Mouse (Mus musculus): ENCODE measurements around the gene Nefh. TPM values are rescaled to one million over a fixed set of nuclear protein-coding genes. Genes with fewer than 3 reads are reported as not detected.
A peak's percentile ranks its signal among the peaks of the same experiment; 100 is the strongest.

The Nefh gene
- polyA plus RNA-seq, 2 experiments: 0.16 to 0.22 TPM

DNA sequence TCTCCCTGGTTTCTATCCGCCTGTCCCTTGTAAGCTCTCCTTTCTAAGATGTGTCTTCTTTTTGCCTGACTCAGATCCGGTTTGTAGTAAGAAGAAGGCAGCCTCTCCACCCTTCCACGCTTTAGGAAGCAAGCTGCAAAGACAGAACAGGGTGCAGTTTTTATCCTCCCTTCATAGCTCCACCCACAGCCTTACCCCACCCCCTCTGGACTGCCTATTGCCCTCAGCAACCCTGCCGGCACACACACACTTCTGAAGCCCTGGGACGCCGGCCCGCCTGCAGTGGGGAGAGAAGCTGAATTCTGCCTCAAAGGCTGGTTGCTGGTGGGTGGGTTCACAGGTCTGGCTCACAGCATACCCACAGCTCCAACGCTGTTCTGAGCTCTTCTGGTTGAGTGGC, 6.1 kb upstream of the Nefh start:
- no peak overlapping the region for H3K4me3 ChIP-seq (ENCODE audit: insufficient read depth in 1 of 2, low read depth in 2 of 2, low read length in 2 of 2)
- DNase-seq (ENCODE audit: low read depth in 3 of 3, low spot score in 3 of 3): no peak
- TF ChIP-seq EP300 (IDR thresholded peaks at IDR 0.05; ENCODE audit: low read depth) (no peak), CTCF (IDR thresholded peaks at IDR 0.05; ENCODE audit: low read depth) (no peak)
- H3K4me2 ChIP-seq (ENCODE audit: low read depth): no peak overlapping the region
- H3K36me3 ChIP-seq (replicated peaks; ENCODE audit: control insufficient read depth, insufficient read depth, low read depth): no peaks in the 10 kb centered on the region
- H3K4me1 ChIP-seq (replicated peaks; ENCODE audit: control insufficient read depth in 2 of 2, insufficient read depth in 2 of 2, low read length in 1 of 2): no peaks in the 10 kb centered on the region
- no peak overlapping the region for H3K9ac ChIP-seq (replicated peaks)
- no peaks in the 10 kb centered on the region for H3K9me3 ChIP-seq (ENCODE audit: control insufficient read depth, low read length)
- no peak for ATAC-seq (ENCODE audit: insufficient read depth)
- H3K27ac ChIP-seq: no peak overlapping the region
- WGBS (ENCODE audit: insufficient replicate concordance): 8% methylated on average over 8 of the region's 8 CpGs
- peaks cover 48% of the 10 kb centered on the region for H3K27me3 ChIP-seq (ENCODE audit: control insufficient read depth, insufficient read depth, low read length)

DNA sequence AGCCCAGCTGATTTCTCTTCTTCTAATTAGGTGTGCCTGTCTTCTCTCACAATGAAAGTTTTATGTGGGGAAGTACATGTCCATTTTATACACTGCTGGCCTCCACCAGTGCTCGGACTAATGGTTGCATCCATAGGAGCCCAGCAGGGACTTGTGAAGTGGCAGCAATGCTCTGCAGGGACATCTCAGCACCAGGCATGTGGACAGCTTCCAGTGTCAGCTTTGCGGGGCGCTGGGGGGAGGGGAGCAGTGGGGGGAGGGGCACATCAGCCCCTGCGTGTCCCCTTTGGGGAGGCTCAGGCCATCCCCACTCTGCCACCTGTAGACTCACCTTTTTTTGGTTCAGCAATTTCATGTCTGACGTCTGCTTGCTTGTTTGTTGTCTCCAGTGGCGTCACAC, 5.5 kb upstream of the Nefh start:
- no peak for TF ChIP-seq CTCF (IDR thresholded peaks at IDR 0.05; ENCODE audit: low read depth)
- TF ChIP-seq EP300 (IDR thresholded peaks at IDR 0.05; ENCODE audit: low read depth): no peak
- H3K9ac ChIP-seq (replicated peaks): no peak overlapping the region
- ATAC-seq (ENCODE audit: insufficient read depth) (no peak), DNase-seq (ENCODE audit: low read depth in 3 of 3, low spot score in 3 of 3) (no peak)
- 10% methylated on average over 6 of the region's 6 CpGs for WGBS (ENCODE audit: insufficient replicate concordance)
- no peak overlapping the region for H3K4me2 ChIP-seq (ENCODE audit: low read depth)
- peaks cover 53% of the 10 kb centered on the region for H3K27me3 ChIP-seq (ENCODE audit: control insufficient read depth, insufficient read depth, low read length)
- no peaks in the 10 kb centered on the region for H3K9me3 ChIP-seq (ENCODE audit: control insufficient read depth, low read length)
- no peak overlapping the region for H3K27ac ChIP-seq
- H3K4me3 ChIP-seq (ENCODE audit: insufficient read depth in 1 of 2, low read depth in 2 of 2, low read length in 2 of 2): no peak overlapping the region
- no peaks in the 10 kb centered on the region for H3K36me3 ChIP-seq (replicated peaks; ENCODE audit: control insufficient read depth, insufficient read depth, low read depth)
- no peaks in the 10 kb centered on the region for H3K4me1 ChIP-seq (replicated peaks; ENCODE audit: control insufficient read depth in 2 of 2, insufficient read depth in 2 of 2, low read length in 1 of 2)

DNA sequence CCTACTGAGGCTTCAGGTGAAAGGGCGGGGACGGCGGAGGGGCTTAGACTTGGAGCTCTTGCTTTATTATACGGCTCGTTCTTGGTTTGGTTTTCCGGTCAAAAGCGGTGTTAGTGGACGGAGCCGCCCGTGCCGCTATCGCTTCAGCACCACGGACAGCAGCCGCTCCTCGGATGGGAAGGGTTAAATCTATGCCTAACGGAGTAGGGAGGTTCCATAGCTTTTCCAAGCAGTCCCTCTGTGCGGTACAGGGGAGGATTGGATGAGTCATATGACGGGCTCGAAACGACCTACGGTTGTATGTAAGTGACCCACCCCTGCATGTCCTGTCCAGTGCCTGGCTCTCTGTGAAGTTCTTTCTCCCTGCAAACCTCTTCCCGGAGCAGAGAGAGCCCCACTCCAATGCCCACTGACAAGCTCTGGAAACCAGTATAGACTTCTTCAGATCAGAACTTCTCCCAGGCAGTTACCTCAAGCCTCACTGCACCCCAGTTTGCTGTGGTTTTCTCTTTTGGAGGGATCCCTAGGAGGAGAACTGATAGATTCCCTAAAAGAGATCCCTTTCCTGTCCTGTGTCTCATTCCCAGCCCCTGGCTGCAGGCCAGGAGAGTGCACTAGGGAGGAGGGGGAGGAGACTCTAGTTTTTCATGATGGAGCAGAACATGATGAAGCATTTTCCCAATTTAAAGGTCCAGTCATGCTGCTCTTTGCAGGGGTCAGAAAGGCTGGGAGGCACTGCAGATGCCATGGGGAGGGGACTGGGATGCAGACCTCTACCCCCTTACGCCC, 1.6 kb upstream of the Nefh start:
- peak in 1 of 3 experiments; percentile 13 for DNase-seq (ENCODE audit: low read depth in 3 of 3, low spot score in 3 of 3)
- Histone ChIP-seq H3K27ac (no peak overlapping the region), H3K9me3 (ENCODE audit: control insufficient read depth, low read length) (no peaks in the 10 kb centered on the region), H3K4me2 (ENCODE audit: low read depth) (no peak overlapping the region), H3K9ac (replicated peaks) (no peak overlapping the region), H3K27me3 (ENCODE audit: control insufficient read depth, insufficient read depth, low read length) (peaks cover 82% of the 10 kb centered on the region), H3K4me1 (replicated peaks; ENCODE audit: control insufficient read depth in 2 of 2, insufficient read depth in 2 of 2, low read length in 1 of 2) (no peaks in the 10 kb centered on the region), H3K36me3 (replicated peaks; ENCODE audit: control insufficient read depth, insufficient read depth, low read depth) (no peaks in the 10 kb centered on the region), H3K4me3 (ENCODE audit: insufficient read depth in 1 of 2, low read depth in 2 of 2, low read length in 2 of 2) (no peak overlapping the region)
- WGBS (ENCODE audit: insufficient replicate concordance): 6% methylated on average over 23 of the region's 23 CpGs
- TF ChIP-seq EP300 (IDR thresholded peaks at IDR 0.05; ENCODE audit: low read depth): no peak
- TF ChIP-seq CTCF (IDR thresholded peaks at IDR 0.05; ENCODE audit: low read depth): no peak
- no peak for ATAC-seq (ENCODE audit: insufficient read depth)

DNA sequence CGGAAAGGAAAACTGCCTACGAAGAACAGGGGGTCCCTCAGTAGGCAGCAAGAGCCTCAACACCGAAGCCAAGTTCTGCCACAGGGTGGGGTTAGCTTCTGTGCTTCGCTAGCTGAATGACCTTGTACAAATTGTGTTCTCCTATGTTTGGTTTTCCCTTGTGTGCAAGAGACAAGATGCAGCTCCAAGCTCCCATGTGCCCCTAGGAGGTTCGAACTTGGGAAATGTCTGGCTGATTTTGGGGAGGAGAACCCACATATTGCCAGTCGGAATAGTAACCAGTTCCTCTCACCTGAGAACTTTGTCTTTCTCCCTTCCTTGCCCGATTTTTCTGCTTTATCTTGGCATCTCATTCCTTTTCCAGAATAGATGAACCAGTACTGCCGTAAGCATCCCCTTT, 928 bp upstream of the Nefh start:
- peaks cover 78% of the 10 kb centered on the region for H3K27me3 ChIP-seq (ENCODE audit: control insufficient read depth, insufficient read depth, low read length)
- no peak overlapping the region for H3K4me2 ChIP-seq (ENCODE audit: low read depth)
- ATAC-seq (ENCODE audit: insufficient read depth) (no peak), DNase-seq (ENCODE audit: low read depth in 3 of 3, low spot score in 3 of 3) (no peak)
- H3K4me3 ChIP-seq (ENCODE audit: insufficient read depth in 1 of 2, low read depth in 2 of 2, low read length in 2 of 2): no peak overlapping the region
- H3K36me3 ChIP-seq (replicated peaks; ENCODE audit: control insufficient read depth, insufficient read depth, low read depth): no peaks in the 10 kb centered on the region
- no peak overlapping the region for H3K9ac ChIP-seq (replicated peaks)
- H3K27ac ChIP-seq: no peak overlapping the region
- no peak for TF ChIP-seq CTCF (IDR thresholded peaks at IDR 0.05; ENCODE audit: low read depth)
- TF ChIP-seq EP300 (IDR thresholded peaks at IDR 0.05; ENCODE audit: low read depth): no peak
- no peaks in the 10 kb centered on the region for H3K9me3 ChIP-seq (ENCODE audit: control insufficient read depth, low read length)
- 37% methylated on average over 8 of the region's 8 CpGs for WGBS (ENCODE audit: insufficient replicate concordance)
- no peaks in the 10 kb centered on the region for H3K4me1 ChIP-seq (replicated peaks; ENCODE audit: control insufficient read depth in 2 of 2, insufficient read depth in 2 of 2, low read length in 1 of 2)

DNA sequence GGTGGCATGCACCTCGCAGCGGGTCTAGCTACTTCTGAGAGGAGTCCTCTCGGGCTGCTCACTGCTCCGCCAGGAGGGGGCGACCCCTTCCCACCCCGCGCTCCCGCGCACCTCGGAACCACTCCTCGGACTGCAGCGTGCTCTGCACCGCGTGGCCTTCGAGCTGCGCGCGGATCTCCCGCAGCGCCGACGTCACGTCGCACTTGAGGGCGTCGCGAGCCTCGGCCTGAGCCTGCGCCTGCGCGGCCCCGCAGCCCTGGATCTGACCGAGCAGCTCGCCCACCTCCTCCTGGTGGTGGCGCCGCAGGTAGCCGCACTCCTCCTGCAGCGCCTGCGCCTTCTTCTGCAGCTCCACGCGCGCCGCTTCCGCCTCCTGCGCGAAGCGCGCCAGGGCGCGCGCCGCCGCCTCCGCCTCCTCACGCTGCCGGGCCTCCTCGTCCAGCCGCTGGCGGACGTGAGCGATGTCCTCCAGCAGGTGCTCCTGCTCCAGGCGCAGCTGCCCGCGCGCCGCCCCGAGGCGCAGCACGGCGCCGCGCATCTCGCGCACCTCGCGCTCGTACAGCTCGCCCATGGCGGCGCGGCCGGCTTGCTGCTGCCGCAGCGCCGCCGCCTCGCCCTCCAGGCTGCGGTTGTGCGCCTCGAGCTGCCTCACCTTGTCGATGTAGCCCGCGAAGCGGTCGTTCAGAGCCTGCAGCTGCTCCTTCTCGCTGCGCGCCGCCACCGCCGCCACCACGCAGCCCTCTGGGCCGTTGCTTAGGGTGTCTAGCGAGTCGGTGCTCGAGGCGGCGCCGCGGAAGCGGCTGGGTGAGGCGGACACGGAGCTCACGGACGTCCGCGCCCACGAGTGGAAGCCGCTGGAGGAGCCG, 684 bp downstream of the Nefh start:
- WGBS (ENCODE audit: insufficient replicate concordance): under 1% methylated on average over 117 of the region's 120 CpGs
- Histone ChIP-seq H3K27ac (no peak overlapping the region), H3K9me3 (ENCODE audit: control insufficient read depth, low read length) (no peaks in the 10 kb centered on the region), H3K4me2 (ENCODE audit: low read depth) (peak overlapping the region; percentile 57), H3K4me3 (ENCODE audit: insufficient read depth in 1 of 2, low read depth in 2 of 2, low read length in 2 of 2) (peak overlapping the region; percentile 7 to 44; a peak in 3 of 4 replicates), H3K9ac (replicated peaks) (no peak overlapping the region), H3K4me1 (replicated peaks; ENCODE audit: control insufficient read depth in 2 of 2, insufficient read depth in 2 of 2, low read length in 1 of 2) (no peaks in the 10 kb centered on the region), H3K36me3 (replicated peaks; ENCODE audit: control insufficient read depth, insufficient read depth, low read depth) (no peaks in the 10 kb centered on the region), H3K27me3 (ENCODE audit: control insufficient read depth, insufficient read depth, low read length) (peaks cover 61% of the 10 kb centered on the region)
- DNase-seq (ENCODE audit: low read depth in 3 of 3, low spot score in 3 of 3) (no peak), ATAC-seq (ENCODE audit: insufficient read depth) (peak; percentile 51; the same call in 1 of the 2 replicates)
- no peak for TF ChIP-seq EP300 (IDR thresholded peaks at IDR 0.05; ENCODE audit: low read depth)
- TF ChIP-seq CTCF (IDR thresholded peaks at IDR 0.05; ENCODE audit: low read depth): 0 out of 2 replicates have a peak, but pooled peaks have one; percentile 29
